Mouse (Mus musculus) thymus, postnatal 4 days (tissue): Measurements from ENCODE around the gene Rangrf.
A peak's percentile ranks its signal among the peaks of the same experiment; 100 is the strongest.
"Not testable (repeated sequence)": the region's sequence is repeated elsewhere in the genome, so short reads cannot be mapped to it uniquely, and the experiment has no call there.

Experiments used
- DNase-seq: peaks from one replicate; pipeline ENCODE4 v3.0.0; 2021

Rangrf gene

GRCm38 (mm10) chr11:68975601-68976000 lies 616 bp upstream of the Rangrf start:
- no peak for DNase-seq

DNA sequence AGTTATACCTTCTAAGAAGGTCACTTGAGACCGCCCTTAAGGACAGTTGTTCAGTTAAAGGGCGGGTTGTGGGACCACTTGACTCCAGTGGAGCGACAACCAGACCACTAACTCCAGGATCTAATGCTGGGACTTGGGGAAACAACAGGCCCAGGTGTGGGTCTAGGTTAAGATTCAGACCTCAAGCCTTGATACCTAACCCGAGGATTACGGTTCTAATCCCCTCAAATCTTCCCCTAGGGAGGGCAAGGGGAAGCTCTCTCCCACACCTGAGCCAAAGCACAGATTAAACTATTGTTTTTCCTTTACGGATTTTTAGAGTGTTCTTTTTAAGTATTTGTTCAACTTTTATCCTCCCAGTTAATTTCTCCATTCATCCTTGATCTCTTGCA lies 930 bp downstream of the Rangrf start:
- DNase-seq: no peak

DNA sequence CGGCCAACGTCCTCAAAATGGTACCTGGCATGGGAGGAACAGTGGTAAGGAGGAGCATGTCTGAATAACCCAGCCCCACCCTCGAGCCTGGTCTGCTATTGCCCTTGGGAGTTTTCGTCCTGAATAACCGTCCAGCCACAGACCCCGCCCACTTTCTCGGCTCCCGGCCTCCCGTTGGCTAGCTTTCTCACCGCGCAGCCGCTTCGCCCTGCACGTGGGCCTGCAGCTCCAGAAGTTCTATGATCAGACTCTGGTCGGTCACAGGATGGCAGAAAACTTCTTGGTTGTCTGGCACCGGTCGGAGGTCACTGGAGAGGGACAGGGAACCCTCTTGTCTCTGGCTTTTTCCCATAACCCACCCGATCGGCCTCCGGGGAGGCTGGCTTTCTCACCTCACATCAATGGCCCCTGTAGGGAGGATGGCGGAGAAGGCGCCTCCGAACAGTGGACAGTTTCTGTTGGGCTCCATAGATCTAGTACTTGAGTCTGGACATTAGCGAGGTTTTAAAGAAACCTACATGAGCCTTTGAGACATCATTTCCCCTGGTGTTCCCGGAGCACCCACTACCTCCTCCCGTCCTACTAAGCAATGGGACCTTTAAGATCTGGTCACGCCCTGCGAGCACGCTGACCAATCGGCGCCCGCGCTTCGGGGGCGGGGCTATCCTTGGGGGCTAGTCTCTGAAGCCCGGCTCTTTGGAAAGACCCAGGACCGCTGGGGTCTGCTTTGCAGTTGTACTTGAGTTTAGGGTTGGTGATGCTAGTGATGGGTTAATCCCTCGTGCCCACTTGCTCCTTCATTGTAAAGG lies 1.5 kb downstream of the Rangrf start:
- DNase-seq: peak; percentile 87

DNA sequence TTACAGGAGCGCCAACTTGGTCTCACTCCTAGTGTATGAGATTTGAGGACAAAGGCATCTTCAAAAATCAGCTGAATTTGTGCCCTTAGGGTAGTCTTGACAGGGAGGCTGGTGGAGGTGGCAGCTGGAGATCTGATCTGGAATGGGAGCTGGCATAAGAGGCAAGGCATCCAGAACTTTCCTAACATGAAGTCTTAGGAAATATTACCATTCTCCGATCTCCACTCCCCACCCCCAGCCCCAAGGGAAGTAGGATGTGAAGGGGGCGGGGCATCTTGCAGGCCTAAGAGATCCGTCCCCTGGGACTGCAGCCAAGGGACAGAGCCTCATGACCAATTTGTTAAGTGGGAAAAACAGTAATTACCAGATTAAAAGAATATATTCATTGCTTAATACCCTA lies 4.8 kb downstream of the Rangrf start:
- no peak for DNase-seq

DNA sequence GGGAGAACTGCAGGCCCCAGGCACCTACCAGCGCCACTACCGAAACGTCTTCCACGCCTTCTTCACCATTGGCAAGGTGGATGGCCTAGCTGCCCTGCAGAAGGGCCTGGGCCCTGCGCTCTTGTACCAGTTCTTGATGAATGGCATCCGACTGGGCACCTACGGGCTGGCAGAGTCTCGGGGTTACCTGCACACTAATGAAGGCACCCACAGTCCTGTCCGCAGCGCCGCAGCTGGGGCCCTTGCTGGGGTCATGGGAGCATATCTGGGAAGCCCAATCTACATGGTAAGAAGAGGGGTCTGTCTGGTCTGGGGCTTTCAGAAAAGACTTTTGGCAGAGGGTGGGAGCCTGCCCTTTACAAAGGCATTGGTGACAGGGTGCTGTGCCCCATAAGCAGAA lies 6.2 kb downstream of the Rangrf start:
- DNase-seq: no peak

- DNase-seq: peak; percentile 91
Measured at GRCm38 (mm10) chr11:68967337-68968282, 7.4 kb downstream of the Rangrf start, which contains the start of gene Slc25a35. TSS of gene Slc25a35 (plus strand) at chr11:68968131.

- DNase-seq: no peak
Measured at GRCm38 (mm10) chr11:68966554-68966953, 8.4 kb downstream of the Rangrf start.

GRCm38 (mm10) chr11:68965845-68966244 lies 9.1 kb downstream of the Rangrf start:
- DNase-seq: peak; percentile 82

GRCm38 (mm10) chr11:68965050-68965449 lies 9.9 kb downstream of the Rangrf start:
- DNase-seq: no peak

DNA sequence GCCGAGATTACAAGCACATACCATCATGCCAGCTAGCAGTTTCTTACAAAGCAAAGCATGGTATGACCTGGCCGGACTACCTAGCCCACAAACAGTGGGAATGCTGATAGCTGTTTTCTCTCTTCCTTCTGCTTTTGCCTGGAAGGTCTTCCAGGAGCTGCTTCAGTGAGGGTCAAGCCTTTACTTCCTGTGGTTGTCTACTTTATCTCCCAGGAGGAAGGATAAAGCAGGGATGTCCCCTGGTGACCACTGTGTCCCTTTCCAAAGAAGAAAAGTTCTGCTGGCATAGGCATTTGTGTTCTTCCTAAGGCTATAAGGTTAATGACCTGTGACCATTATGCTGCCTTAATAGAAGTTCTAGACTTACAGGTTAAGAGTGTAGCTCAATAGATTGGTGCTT lies 11.6 kb downstream of the Rangrf start:
- no peak for DNase-seq

GRCm38 (mm10) chr11:68962159-68962558 lies 12.8 kb downstream of the Rangrf start:
- not testable (repeated sequence) for DNase-seq

DNA sequence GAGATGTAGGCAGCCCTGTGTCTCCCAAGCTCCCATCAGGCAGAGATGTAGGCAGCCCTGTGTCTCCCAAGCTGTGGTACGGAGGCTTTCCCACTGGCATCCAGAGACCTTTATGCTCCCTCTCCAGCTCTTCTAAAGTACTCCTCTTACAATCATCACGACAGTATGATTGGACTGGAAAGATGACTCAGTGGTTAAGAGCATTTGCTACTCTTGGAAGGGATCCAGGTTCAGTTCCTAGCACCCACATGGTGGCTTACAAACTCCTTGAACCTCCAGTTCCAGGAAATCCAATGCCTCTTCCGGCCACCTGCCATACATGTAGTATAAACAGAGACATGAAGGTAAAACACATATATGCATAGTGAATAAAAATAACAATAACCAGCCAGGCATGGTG lies 13.4 kb downstream of the Rangrf start:
- no peak for DNase-seq

- no peak for DNase-seq
Measured at GRCm38 (mm10) chr11:68957971-68958370, 17.0 kb downstream of the Rangrf start.

DNA sequence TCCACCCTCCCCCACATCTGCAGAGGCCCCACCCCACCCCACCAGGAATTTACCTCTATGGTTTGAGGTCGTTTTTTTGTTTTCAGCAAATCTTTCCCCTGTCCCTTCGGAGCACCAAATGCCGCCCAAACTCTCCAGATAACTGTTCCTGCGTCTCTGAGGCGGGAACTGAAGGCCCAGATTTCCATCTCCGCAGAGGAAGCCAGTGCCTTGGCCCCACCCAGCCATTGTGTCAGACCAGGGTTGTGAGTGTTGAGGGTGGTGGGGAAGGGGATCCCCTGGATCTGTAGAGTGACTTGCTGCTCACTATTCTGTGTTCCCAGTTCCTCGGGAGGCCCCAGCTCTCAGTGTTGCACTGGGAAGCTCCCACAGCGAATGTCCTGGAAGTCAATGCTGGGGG lies 17.7 kb downstream of the Rangrf start, which contains the start of gene Arhgef15:
Arhgef15 (minus strand) TSS at position 173 of the 400 bp plus-strand sequence.
- no peak for DNase-seq

GRCm38 (mm10) chr11:68956697-68957096 lies 18.3 kb downstream of the Rangrf start:
- no peak for DNase-seq

GRCm38 (mm10) chr11:68956107-68956506 lies 18.9 kb downstream of the Rangrf start:
- no peak for DNase-seq

GRCm38 (mm10) chr11:68955473-68955872 lies 19.5 kb downstream of the Rangrf start:
- DNase-seq: no peak

DNA sequence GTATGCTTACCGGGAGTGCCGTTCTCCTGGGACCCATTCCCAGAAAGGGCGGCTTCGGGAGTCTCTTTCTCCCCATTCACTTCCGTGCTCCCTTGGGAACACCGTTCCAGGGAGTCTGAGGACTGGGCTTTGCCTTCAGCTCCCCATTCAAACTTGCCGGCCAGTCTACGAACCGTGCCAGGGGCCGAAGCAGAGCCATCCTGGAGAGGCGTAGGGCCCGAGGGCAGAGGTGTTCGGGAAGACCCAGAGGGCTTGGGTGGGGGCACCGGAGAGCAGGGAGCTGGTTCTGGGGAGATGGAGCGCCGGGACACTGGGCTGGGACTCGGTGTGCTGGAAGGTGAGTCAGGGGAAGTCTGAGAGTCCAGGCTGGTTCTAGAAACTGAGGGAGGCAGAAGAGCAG lies 20.6 kb downstream of the Rangrf start:
- no peak for DNase-seq

DNA sequence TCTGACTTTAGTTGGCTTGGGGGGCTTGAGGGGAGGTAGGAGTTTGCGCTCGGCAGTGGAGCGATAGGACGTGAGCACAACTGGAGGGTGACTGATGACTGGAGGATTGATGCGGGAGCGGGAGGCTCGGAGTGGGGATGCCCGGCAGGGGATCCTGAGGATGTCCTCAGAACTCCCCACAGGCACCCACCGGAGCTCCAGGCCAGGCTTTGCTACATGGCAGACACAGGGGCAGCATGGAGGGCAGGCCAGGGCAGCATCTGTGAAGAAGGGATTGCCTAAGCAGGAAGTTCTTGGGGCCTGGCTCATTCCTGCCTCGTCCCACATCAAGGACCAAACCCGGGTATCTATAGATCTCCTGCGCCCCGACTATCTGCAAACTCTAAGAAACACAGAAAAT lies 21.1 kb downstream of the Rangrf start:
- no peak for DNase-seq

DNA sequence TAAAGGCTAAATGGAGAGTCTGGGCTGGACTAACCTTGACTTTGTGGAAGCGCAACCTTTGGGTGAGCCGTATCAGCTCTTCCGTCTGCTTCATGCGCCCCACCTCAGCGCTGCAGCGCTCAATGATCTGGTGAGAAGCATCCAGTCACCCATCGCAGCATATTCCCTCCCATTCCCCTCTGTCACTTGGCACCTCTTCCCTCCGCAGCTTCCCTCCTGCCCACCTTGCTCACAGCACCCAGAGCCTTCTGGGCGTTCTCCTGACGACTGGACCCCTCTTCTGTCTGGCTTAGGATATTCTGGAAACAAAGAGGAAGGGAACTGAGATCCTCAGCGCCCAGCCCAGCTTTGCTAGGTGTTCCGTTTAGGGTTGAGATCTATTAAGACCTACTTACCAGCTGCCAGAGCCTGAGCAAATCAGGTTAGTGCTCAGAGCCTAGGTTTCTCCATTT lies 27.4 kb downstream of the Rangrf start:
- DNase-seq: no peak

GRCm38 (mm10) chr11:68946806-68947440 lies 28.1 kb downstream of the Rangrf start:
- DNase-seq: no peak

- DNase-seq: no peak
Measured at GRCm38 (mm10) chr11:68946001-68946400, 29.0 kb downstream of the Rangrf start.

- DNase-seq: no peak
Measured at GRCm38 (mm10) chr11:68945245-68945644, 29.7 kb downstream of the Rangrf start.
